Mouse (Mus musculus) liver, embryonic 14.5 days (tissue): Measurements from ENCODE around the gene Rassf3. TPM values are rescaled to one million over a fixed set of nuclear protein-coding genes. Genes with fewer than 3 reads are reported as not detected.

Experiments
- ATAC-seq: fragments of 200-750 bp; cut with Nextera tagmentation; 2 replicates; pipeline ENCODE4 v1.8.0; 2017; ENCODE audit warnings: moderate number of reproducible peaks, mild to moderate bottlenecking, moderate library complexity; ENCODE audit not compliant: insufficient read depth
- DNase-seq, 3 experiments: peaks; one replicate each; pipeline ENCODE4 v3.0.0-alpha.2; 2012 to 2013; ENCODE audit warnings: low read depth in 3 of 3, low spot score in 3 of 3
- H3K27ac ChIP-seq: fragments of 300-500 bp; sonication (generic); 2 replicates; pipeline ENCODE4 v1.5.1; 2014; ENCODE audit warnings: moderate library complexity, mild to moderate bottlenecking, control low read depth, inconsistent platforms
- H3K27me3 ChIP-seq: fragments of 300-500 bp; sonication (generic); 2 replicates; pipeline ENCODE4 v1.6.1; 2014; ENCODE audit warnings: mild to moderate bottlenecking, low read length, moderate library complexity; ENCODE audit not compliant: control insufficient read depth, insufficient read depth
- H3K36me3 ChIP-seq: fragments of 300-500 bp; sonication (generic); replicated peaks from 2 replicates; pipeline ENCODE4 v1.6.1; 2014; ENCODE audit warnings: low read depth; ENCODE audit not compliant: control insufficient read depth, insufficient read depth
- H3K4me1 ChIP-seq, 2 experiments: fragments of 200-500 bp in 1 of 2; fragments of 300-500 bp in 1 of 2; sonication (generic) in 1 of 2; replicated peaks; 2 replicates each; pipeline ENCODE4 v1.6.1; 2012 to 2014; ENCODE audit warnings: antibody characterized with exemption in 1 of 2, inconsistent platforms in 1 of 2, low read length in 1 of 2; ENCODE audit not compliant: control insufficient read depth in 2 of 2, insufficient read depth in 2 of 2
- H3K4me2 ChIP-seq: fragments of 300-500 bp; sonication (generic); 2 replicates; pipeline ENCODE4 v1.6.1; 2014; ENCODE audit warnings: low read depth, mild to moderate bottlenecking, control low read depth, moderate library complexity
- H3K4me3 ChIP-seq, 2 experiments: fragments of 200-500 bp in 1 of 2; fragments of 300-500 bp in 1 of 2; sonication (generic) in 1 of 2; 2 replicates each; pipeline ENCODE4 v1.5.1; 2012 to 2014; ENCODE audit warnings: low read depth in 2 of 2, low read length in 2 of 2, mild to moderate bottlenecking in 2 of 2, control low read depth in 1 of 2, inconsistent platforms in 1 of 2, moderate library complexity in 1 of 2; ENCODE audit not compliant: insufficient read depth in 1 of 2
- H3K9ac ChIP-seq: fragments of 300-500 bp; sonication (generic); replicated peaks from 2 replicates; pipeline ENCODE4 v1.6.1; 2014; ENCODE audit warnings: mild to moderate bottlenecking, control low read depth, moderate library complexity
- H3K9me3 ChIP-seq: fragments of 300-500 bp; sonication (generic); 2 replicates; pipeline ENCODE4 v1.6.1; 2016; ENCODE audit warnings: low read length, mixed read lengths; ENCODE audit not compliant: control insufficient read depth
- CTCF ChIP-seq: IDR thresholded peaks from 2 replicates; pipeline ENCODE4 v1.5.1; 2016; ENCODE audit warnings: antibody characterized with exemption, low read depth, control low read depth
- EP300 ChIP-seq: IDR thresholded peaks from 2 replicates; pipeline ENCODE4 v1.6.1; 2016; ENCODE audit warnings: antibody characterized with exemption, low read depth
- WGBS: fragments of 180-500 bp; shearing (Covaris S2); extraction: QIAGEN DNeasy Blood & Tissue Kit; methylation state at CpG from one replicate; pipeline ENCODE4 v1.1.7; 2014; ENCODE audit not compliant: insufficient replicate concordance; 5-methylcytosine and 5-hydroxymethylcytosine counted together
- polyA plus RNA-seq, 2 experiments: library from polyadenylated mRNA; depleted of rRNA in 1 of 2; stranded (reverse) in 1 of 2; unstranded in 1 of 2; fragments of >200 nt; fragmentation: Nextera tagmentation in 1 of 2; extraction: Ambion mirVana in 1 of 2; gene quantifications; 2 replicates each; pipeline versions ENCODE4 v1.2.1 to v1.2.3; 2012 to 2014

Rassf3 gene
- polyA plus RNA-seq (2012; rRNA removed) (5.7 and 8.6 TPM in 2 replicates), polyA plus RNA-seq (2014; fragmentation: Nextera tagmentation; extraction: Ambion mirVana) (7.9 and 10.8 TPM in 2 replicates)

DNA sequence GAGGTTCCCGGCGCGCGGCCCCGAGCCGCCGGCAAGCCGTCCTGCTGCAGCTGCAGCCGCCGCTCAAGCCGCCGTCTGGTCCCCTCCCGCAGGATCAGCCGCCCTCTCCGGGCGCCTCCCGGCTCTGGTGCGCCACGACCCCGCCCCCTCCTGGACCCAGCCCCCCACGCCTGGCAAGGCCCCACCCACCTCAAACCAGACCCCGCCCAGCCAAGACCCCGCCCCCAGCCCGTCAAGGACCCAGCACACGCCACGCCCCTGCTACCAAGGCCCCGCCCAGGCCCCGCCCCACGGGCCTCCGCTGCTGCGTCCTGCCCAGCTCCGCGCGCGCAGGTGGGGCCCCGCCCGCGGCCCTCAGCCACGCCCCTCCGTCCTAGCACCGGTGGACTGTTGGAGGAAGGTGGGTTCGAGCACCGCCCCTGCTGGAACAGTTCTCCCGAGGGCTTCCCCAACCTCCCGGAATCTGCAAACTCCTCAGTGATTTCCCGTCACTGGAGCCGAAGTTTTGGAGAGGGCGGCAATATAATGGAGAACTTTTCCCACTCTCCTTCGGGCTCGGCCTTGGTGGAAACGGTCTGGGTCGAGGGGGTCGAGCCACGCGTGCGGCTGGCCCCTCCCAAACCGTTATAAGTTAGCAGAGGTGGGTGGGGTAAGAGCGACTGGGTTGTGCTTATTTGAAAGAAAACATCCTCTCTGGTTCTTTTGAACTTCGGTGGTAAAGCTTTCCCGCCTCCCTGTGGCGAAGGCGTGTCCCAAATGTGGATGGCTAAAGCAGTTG, at the start of gene Rassf3:
TSS of gene Rassf3 (minus strand) at position 158 of the 778 bp plus-strand sequence.
- peak within 1 kb of the TSS; percentile 70 for H3K9ac ChIP-seq
- WGBS: under 1% methylated on average over 60 of the region's 62 CpGs
- TF ChIP-seq EP300: no peak
- peak; percentile 30; the same call in 1 of the 2 replicates for TF ChIP-seq CTCF
- H3K4me3 ChIP-seq: peak within 1 kb of the TSS; percentile 68 to 70
- ATAC-seq (peak; percentile 91), DNase-seq (peak; percentile 86 to 90 (median 89))
- peak within 1 kb of the TSS; percentile 96 for H3K4me2 ChIP-seq
- H3K9me3 ChIP-seq: no peaks in the 10 kb centered on the region
- no peaks in the 10 kb centered on the region for H3K36me3 ChIP-seq
- peak within 1 kb of the TSS; percentile 77 for H3K27ac ChIP-seq
- H3K27me3 ChIP-seq: peaks cover 3% of the 10 kb centered on the region
- peaks cover 32 to 39% of the 10 kb centered on the region in 2 experiments for H3K4me1 ChIP-seq

DNA sequence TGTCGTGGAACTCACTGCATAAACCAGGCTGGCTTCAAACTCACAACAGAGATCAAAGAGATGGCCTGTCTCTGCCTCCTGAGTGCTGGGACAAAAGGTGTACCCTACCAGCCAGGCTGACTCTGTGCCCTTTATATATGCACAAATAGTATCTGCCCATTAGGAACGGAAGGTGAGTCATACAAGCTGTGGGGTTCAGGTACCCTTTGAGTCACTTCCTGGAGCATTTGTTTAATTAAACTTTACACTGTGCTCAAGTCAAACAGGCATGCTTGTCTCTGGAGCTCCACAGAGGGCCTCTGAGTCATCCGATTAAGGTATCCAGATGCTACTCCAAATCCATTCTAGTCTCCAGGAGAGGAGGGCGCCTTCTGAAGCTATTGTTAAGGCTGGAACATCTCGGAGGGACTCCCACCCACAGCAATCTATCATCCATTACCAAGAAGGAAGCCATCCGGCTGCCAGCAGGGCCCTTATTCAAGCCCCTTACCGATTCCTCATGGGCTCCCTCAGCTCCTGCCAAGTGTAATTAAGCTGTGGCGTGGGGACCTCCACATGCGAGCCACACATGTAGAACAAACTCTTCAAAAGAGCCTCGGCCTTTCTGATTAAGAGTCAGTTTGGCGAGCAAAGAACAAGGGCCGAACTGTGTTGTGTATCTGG, 44.9 kb upstream of the Rassf3 start:
- no peak overlapping the region for H3K9ac ChIP-seq
- TF ChIP-seq CTCF: no peak
- no peak for TF ChIP-seq EP300
- 0 out of 2 replicates have a peak, but pooled peaks have one; percentile 8 for ATAC-seq
- WGBS: 59% methylated on average over 12 of the region's 12 CpGs
- no peaks in the 10 kb centered on the region for H3K9me3 ChIP-seq
- no peak overlapping the region for H3K4me2 ChIP-seq
- peaks cover 0 to 3% of the 10 kb centered on the region in 2 experiments; a peak in 2 of 4 replicates for H3K4me1 ChIP-seq
- no peak overlapping the region for H3K27ac ChIP-seq
- no peaks in the 10 kb centered on the region for H3K27me3 ChIP-seq
- no peak overlapping the region for H3K4me3 ChIP-seq
- no peak for DNase-seq
- no peaks in the 10 kb centered on the region for H3K36me3 ChIP-seq

DNA sequence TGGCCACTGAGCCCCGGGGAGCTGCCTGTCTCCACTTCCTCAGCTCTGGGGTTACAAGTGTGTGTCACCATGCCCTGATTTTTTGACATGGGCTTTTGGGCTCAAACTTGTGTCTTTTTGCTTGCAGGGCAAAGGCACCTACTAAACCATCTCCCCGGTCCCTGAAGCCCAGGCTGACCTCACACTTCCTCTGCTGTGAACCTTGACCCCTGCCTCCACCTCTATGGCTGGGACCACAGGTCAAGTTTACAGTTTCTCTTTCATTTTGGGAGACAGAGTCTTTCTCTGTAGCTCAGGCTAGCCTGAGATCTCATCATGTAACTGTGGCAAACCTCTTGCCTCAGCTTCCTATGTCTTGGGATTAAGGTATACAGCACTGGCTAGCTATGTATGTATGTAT, 43.6 kb upstream of the Rassf3 start:
- Histone ChIP-seq H3K36me3 (no peaks in the 10 kb centered on the region), H3K9me3 (no peaks in the 10 kb centered on the region), H3K27me3 (no peaks in the 10 kb centered on the region), H3K27ac (no peak overlapping the region), H3K4me1 (peaks cover 0 to 5% of the 10 kb centered on the region in 2 experiments; a peak in 2 of 4 replicates), H3K4me2 (no peak overlapping the region), H3K9ac (no peak overlapping the region), H3K4me3 (no peak overlapping the region)
- ATAC-seq: no peak
- WGBS: 39% methylated on average over 2 of the region's 2 CpGs
- no peak for DNase-seq
- TF ChIP-seq CTCF (no peak), EP300 (no peak)

DNA sequence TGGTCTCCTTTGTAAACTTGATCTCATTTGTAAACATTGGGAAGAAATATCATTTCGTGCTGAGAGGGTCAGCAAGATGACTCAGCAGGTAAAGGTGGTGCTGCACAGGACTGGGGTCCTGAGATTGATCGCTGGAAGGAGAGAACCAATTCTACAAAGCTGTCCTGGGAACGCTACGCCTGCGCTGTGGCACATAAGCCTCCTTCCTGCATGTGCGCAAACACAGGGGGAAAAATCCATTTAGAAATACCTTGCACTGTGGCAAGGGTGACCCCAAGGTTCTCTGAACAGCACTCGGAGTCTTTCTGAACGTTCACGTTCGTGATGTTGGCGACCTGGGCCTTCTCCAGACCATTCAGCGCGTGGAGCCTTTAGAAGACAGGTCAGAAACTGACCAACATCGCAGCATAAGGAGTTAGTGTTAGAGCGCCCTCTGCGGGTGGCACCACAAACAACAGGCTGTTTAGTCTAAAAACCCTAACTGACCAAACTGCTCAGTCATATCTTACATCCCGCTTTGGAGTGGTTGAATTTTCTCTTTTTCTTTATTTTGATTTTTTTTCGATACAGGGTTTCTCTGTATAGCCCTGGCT, 40.0 kb upstream of the Rassf3 start:
- Histone ChIP-seq H3K4me3 (no peak overlapping the region), H3K27me3 (no peaks in the 10 kb centered on the region), H3K4me1 (peaks cover 0 to 3% of the 10 kb centered on the region in 2 experiments; a peak in 2 of 4 replicates), H3K9ac (no peak overlapping the region), H3K4me2 (peak overlapping the region; percentile 20; the same call in 1 of the 2 replicates), H3K27ac (no peak overlapping the region), H3K9me3 (no peaks in the 10 kb centered on the region), H3K36me3 (no peaks in the 10 kb centered on the region)
- 28% methylated on average over 18 of the region's 18 CpGs for WGBS
- ATAC-seq (peak; percentile 60; the same call in 1 of the 2 replicates), DNase-seq (peak; percentile 54 to 62 (median 61))
- TF ChIP-seq EP300: no peak
- peak; percentile 93 for TF ChIP-seq CTCF
